Mouse (Mus musculus): ENCODE measurements around the gene Sp2.

Gene Sp2

DNA sequence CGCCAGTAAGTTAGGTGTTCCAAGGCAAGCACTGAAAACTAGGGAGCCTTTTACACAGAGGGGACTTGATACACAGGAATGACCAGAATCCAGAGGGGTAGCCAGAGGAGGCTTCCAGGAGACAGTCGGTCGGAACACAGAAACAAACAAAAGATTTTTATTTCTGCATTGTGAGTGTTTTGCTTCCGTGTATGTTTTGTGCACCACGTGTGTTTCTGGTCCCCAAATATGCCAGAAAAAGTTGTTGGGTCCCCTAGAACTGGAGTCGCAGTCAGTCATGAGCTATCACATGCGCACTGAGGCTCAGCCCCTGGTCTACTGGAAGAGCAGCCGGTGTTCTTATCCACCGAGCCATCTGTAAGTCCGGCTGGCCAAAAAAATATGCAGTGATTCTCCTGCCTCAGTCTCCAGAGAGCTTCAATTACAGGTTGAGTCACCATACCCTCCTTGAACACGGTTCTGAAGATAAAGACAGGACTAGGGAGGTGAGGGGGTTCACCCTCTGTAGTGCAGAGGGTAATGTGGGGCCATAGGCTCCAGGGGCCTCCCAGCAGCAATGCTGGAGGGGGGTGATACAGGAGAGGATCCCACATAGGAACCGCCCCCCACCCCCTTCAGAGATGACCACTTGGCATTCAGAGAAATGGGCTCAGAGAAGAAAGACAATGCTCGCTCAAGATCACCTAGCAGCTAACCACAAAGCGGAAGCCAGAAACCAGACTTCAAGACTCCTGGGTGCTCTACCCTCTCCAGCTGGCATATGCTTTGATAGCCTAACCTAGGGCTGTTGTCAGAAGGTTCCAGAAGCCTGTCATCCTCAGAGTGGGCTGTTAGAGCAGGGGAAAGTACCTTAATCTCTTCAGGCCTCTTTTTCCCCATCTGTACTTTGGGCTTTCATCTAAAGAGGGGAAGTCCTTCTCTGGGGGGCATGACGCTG is 13.3 kb upstream of the Sp2 start:
- no peak for DNase-seq (ENCODE audit: low spot score in 2 of 2)

DNA sequence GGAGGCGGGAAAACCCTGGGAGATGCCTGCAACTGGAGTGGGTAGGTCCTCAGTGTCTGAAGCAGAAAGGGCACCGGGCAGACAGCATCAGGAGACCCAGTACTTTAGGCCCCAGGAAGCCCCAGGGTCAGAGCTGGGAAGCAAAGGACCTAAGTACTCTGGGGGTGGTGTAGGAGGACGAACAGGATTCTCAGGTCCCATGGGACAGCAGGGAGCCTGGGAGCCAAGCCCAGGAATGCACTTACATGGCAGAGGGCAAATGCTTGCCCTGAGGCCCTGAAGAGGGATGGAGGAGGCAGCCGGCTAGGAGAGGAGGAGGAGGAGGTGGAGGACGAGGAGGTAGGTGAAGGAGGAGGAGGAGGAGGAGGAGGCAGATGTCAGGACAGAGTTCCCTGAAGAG is 12.3 kb upstream of the Sp2 start:
- DNase-seq (ENCODE audit: low spot score in 2 of 2), result no peak

DNA sequence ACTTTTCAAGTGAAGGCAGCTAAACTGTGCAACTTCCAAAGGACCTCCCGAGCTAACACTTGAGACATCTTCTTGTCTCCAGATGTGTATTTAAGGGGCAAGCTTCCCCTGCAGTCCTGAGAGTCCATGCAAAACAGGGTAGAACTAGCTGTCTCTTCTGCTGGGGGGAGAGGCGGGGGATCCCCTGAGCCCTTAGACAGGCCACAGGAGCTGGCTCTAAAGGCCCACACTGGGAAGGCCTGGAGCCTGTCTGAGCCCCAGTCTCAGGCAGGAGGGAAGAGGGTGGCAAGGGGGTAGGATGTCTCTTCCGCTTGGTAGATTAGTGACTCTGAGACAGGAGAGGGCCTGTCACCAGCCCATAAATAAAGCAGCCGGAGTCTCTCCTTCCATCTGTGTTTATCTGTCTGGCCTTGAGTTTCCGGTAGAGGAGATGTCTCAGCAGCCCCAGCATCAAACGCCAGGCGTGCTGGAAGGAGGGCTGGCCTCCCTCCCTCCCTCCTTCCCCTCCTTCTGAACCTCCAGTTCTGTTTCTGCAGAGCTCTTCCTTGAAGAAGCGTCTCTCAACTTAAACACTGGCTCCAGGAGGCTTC is 10.1 kb upstream of the Sp2 start:
- DNase-seq (ENCODE audit: low spot score in 2 of 2), result no peak

DNA sequence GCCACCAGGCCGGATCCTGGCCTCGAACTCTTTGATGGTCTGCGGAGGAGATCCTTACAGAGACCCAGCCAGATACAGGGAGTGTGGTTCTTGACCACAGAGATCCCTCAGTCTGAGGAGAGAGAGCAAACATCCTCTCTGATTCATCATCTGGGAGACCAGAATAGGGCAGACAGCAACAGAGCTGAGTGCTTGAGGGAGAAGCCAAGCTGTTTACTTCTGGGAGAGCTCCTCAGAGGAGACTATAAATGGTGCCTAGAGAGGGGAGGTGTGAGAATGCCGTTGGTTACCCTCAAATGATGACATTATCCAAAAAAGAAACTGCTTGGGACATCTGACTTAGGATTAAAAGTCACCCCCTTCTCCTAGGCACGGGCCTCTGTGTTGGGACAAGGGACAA is 8.7 kb upstream of the Sp2 start:
- DNase-seq (ENCODE audit: low spot score in 2 of 2), result no peak

DNA sequence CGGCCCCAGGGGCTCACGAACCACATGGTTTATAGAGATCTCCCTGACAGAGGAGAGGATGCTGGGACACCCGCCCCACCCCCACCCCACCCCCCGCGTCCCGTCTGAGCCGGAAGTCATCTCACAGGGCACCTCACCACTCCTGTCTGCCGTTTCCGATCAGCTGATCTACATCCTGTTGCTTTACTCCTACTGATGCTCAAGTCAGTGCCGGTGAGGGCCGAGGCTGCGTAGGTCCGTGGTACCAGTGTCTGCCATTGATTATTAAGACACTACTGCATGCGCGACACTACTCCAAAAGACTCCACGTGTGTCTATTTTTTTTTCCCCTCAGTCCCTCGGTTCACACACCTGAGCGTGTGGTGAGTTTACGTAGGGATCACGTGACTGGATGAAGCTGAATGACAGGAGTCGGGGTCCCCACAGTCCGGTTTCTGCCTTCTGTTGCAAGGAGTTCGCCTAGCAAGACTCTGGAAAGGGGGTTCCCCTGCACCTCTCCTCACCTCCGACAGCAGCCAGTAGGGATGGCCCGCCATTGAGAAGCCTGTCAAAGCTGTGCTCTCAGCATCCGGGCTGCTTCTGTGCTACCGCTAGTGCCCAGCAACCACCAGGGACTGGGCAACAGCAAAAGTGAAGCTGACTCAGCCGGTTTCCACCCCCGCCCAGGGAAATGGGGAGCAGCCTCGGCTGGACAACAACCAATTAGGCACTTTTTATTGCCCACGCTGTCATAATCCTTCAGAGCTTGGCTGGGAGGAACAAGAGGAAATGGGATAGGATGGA is 5.3 kb upstream of the Sp2 start:
- peak; percentile 47 to 53 for DNase-seq (ENCODE audit: low spot score in 2 of 2)

DNA sequence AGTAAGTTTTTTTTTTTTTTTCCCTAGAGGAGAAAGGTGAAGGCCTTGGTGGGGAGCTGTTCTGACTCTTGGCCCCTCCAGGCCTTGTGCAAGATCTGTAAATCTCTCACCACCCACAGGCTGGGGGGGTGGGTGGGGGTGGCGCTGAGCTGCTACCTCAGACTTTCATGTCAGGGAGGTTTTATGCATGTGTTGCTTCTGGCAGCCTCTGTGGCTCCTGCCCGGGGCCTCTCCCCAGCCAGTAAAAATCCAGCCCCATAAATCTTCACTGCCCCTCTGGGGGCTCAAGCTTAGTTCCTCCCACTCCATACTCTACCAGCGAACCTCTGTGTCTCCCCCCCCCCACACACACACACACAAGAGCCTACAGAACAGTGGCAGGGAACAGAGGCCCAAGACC is 3.7 kb upstream of the Sp2 start:
- DNase-seq (ENCODE audit: low spot score in 2 of 2), result no peak

DNA sequence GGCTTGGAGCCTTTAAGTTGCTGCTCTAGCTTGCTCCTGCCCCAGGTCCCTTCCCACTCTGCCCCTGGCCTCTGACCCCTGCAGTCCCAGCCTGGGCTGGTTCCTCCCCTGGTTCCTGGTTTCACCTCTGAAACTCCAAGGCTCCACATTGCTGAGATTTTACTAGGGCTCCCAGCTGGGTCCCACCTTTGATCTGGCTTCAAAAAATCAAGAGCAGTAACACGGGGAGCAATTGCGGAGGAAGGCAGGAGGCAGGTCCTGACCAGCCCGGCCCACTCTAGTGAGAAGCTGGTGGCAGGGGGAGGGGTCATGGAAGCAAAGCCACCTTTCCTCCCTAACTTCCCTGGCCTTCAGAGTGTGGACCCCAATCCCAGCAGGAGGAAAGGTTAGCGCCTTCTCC is 2.1 kb upstream of the Sp2 start:
- DNase-seq (ENCODE audit: low spot score in 2 of 2), result no peak

DNA sequence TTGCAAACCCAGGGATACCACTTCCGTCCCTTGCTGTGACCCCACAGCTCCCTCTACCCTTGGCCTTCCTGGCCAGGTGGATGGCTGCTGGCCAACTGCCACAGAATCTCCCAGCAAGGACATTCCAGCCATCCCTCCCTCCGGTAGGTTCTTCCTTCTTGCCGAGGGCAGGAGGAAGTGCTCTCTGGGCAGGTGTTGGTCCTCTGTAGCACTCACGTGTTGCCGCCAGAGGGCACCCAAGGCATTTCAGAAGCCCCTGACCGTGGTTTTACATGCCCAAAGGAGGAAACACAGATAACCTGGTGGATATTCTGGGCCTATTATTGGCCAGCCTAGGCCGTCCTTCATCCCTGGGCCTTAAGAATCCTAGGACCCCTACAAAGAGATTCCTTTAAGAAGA is 404 bp downstream of the Sp2 start:
- DNase-seq (ENCODE audit: low spot score in 2 of 2), result peak; percentile 83 to 84

DNA sequence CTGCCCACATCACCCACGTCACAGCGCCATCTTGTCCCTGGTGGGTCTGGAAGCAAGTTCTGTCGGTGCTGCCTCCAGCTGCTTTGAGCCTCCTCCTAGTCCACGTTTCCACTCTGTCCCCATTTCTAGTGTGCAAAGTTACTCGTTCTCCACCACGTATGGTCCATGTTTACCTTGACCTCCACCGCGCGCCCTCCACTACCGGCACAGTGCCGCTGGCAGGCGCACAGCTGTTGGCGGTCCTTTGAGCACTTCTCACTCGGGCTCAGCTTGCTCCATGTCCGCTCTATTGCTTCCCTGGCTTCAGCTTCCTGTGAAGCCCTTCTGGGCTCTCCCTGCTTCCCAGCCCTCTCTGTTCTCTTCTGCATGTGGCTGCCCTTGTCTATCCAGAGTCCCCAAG is 1.3 kb downstream of the Sp2 start:
- DNase-seq (ENCODE audit: low spot score in 2 of 2), result no peak

DNA sequence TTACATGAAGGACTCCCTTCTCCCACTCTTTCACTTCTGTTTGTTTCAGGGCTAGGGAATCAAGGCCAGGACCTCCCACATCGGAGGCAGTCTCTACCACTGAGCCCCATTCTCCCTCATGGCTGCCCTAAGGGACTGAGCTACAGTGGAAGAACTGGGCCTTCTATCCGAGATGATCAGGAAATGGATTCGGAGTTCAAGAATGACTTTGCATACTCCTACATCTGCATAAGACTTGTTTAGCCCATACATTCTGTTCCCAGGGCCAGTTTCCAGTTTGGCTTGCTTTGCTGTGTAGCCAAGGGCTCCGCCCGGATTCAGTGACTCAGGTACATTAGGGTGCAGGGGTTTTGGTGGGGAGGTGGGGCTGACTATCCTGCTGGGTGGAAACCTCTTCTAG is 2.7 kb downstream of the Sp2 start:
- no peak for DNase-seq (ENCODE audit: low spot score in 2 of 2)

DNA sequence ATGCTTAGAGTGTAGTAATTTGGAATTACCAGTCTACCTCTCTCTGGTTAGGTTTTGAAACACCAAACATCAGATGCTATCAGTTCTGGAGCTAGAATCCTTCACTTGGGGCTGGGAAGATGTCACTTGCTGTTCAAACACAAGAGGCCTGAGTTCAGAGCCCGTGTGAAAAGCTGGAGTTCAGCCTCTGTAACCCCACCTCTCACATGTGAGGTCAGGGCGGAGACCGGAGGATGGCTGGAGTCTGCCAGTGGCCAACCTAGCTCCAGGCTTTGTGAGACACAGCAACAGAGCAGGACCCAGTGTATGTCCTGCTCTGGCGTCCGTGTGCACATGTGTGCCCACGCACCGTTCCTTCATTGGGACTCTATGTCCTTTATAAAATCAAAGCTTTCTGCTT is 3.4 kb downstream of the Sp2 start:
- no peak for DNase-seq (ENCODE audit: low spot score in 2 of 2)

DNA sequence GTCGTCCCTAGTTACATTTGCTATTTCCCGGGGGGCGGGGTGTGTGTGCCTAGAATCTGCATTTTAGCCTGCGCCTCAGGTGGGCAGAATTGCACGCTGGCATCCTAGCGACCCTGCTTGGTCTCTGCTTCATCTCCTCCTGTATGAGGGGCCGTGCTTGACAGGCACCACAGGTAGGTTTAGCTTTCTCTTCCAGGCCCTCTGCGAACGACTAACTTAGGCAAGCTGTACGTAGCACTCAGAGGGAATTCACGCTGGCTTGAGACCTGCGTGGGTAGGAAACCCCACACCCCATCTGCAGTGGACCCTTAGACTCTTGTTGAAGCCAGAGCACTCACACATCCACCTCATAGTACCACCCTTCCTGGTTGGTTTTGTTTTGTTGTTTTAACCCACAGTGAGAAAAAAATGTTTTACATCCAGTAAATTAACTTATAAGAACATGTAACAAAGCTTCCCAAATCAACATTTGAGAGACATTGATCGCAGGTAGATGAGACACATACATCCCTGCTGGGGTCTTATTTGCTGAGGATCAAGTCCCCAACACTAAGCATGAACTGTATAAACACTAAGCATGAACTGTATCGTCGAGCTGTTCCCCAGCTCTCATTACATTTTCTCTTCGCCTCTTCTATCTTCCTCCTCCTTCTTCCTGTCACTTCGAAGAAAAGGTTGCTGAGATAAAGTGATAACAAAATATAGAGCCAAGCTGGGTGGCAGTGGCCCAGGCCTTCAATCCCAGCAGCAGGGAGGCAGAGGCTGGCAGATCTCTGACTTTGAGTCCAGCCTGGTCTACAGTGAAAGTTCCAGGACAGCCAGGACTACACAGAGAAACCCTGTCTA is 4.1 kb downstream of the Sp2 start:
- DNase-seq (ENCODE audit: low spot score in 2 of 2), result no peak

DNA sequence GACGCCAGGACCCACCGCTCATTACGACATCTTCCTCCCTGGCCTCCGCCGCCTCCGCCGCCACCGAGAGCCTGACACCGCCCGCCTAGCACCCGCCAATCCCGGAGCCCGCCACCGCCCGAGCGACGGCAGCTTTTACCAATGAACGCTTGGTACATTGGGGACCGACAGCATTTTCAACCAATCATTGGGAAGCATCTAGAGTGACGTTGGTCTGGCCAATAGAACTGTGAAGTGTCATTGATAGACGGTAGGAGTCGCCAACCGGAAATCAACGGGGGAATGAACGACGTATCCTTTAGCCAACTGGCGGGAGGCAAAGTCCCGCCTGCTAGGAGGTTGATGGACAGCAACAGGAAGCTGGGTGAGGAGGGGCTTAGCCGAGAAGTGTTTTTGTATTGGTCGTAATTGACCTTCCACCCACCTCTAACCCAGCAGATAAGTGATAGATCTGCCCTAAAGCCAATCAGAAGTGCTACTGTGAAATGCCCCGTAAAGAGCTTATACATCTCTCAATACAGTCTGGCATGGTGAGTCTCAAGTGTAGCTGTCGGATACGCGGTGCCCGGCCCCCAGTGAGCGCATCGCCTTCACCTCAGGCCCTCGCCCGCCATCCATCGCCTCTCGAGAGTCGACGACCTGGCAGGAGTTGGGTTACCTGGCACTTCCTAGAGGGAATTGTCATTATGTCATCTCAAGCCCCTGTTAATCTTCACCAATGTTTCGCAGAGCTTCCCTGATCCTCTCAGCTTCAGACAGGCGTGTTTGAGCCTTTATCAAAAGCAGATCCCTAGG is 5.0 kb downstream of the Sp2 start:
- peak; percentile 99 to 100 for DNase-seq (ENCODE audit: low spot score in 2 of 2)

DNA sequence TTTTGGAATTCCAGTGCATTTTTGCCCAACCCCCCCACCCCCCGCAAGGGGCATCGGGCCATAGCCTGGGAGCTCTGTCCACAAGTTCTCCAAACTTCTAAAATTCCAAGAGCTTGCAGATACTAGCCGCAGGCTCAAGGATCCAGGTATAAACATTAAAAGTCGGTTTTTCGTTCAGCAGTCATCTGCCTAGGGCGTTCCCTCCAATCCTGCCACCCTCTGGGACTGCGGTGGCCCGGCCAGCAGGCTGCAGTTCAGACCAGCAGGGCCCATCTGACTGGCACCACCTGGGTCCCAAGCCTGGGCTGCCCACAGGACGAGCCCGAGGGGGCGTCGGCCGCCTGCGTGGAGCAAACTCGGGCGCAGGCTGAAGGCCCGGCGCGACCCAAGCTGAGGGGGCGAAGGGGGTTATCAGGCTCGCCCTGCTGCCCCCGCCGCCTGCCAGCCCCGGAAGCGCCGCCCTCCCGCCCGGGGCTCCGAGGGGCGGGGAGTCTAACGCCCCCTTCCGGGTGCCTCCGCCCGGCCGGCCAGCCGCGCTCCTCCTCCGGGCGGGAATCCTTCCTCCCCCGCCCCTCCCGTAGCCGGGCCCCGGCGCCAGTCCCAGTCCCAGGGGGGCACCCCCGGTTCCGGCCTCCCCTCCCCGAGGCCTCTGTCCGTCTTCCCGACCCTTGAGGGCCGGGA is 5.7 kb downstream of the Sp2 start:
- peak in 1 of 2 experiments; percentile 72 for DNase-seq (ENCODE audit: low spot score in 2 of 2)

DNA sequence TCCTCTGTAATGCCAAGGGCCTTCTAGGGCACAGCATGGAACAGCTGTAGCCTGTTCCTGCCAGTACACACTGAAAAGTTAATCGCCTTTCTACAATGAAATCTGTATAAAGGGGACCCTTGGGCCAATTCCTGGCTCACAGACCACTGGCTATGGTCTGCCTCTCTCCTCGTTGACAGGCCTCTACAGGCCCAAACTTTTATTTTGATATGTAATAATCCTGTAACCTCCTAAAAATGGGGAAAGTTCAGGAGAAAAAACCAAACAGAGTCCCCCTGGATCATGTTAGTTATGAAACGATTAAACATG is 6.4 kb downstream of the Sp2 start:
- no peak for DNase-seq (ENCODE audit: low spot score in 2 of 2)

DNA sequence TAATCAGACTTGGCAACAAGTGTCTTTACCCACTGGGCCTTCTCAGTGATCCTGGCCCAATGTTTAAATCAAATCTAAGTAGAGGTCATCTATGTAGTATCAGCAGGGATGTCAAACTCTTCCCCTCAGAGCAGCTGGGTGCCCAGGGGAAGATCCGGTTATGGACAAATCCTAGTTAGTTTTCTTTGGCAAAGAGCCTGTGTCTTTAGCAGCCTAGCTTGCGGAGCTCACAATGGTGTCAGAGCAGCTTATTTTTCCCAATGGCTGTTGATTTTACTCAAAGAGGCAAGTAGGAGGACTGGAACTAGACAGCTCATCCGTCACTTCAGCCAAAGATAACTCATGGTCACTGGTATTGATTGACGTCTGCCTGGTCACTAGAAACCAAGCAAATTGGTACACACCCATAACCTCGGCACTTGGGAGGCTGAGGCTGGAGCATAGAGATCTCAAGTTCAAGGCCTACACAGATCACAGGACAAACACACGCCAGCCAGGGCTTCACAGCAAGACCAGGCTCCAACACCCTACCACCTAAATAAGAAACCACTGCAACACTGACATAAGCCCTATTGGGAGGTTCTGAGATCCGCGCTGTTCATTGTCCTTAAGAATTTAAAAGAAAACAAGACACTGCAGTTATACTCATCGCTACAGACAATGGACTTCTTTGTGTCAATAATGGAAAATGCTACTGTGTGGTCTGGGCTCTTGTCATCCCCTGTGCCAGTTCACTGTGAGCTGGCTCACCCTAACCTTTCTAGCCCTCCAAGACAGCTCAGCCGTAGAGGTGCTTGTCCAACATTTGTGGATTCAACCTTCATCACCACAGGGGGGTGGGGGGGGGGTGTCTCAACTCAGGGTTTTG is 7.0 kb downstream of the Sp2 start:
- DNase-seq (ENCODE audit: low spot score in 2 of 2), result no peak

DNA sequence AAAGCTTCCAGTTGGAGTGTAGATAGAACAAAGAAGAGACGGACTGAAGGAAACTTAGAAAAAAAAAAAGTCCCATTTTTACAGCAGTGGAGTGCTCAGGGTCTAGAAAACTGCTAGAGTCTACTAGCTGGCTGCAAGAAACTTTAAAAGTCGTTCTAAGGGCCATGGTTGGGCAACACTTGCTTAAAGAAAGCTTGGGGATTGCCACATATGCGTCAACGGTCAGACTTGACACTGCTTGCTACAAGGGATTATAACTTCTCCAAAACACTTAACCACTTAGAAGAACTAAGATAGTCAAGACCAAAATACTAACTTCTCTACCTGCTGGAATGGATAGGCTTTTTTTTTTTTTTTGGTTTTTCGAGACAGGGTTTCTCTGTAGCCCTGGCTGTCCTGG is 7.9 kb downstream of the Sp2 start:
- no peak for DNase-seq (ENCODE audit: low spot score in 2 of 2)

DNA sequence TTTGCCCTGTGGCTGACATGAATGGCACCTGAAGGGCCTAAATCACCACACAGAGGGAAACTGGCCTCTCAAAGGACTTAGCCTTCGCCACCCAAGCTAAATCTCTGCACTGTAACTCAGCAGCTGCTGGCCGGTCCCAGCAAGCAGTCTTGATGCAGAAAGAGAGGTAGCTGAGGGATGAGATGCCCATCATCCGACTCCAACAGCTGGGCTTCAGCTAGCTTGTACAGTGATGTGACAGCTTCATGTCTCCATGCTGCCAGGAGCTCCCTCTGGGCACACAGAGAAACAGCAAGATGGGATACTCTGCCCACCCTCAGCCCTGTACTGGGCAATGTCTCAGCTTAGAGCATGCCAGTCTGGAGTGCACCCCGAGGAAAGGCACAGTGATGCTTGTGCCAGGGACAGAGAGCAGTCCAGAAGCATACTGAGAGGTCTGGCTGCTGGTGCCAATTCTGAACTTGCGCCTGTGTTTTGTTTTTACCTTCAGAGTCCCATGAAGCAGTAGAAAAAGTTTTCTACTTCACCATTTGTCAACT is 9.3 kb downstream of the Sp2 start:
- DNase-seq (ENCODE audit: low spot score in 2 of 2), result no peak

DNA sequence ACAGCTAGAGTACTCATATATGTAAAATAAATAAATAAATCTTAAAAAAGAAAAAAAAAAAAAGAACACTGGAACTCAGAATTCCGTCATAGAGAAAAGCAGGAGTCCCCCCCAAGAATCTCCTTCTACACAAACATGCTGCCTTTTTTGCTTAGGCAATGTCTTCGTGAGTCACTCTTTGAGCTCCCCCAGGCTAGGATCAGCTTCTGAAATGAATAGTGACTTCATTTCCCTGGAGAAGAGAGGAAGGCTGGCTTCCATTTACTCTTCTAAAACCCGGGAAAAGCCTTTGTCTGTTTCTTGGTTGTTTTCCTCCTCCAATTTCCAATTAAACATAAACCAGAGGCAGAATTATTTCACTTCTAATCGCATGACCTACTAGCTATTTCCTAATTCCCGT is 9.9 kb downstream of the Sp2 start:
- DNase-seq (ENCODE audit: low spot score in 2 of 2), result no peak

Data from right cerebral cortex, adult 2 months (tissue).